Mouse (Mus musculus) spleen, embryonic (tissue): ENCODE data around the gene Zeb2.

Experiments used
- CTCF ChIA-PET: fragments of 350-600 bp; sonication (Branson Sonifier 250); formaldehyde crosslinking; loops from one replicate; lab custom pipeline; 2022; lab: Charles Lee

The Zeb2 gene

GRCm38 (mm10) chr2:45117087-45117561 is at the start of gene Zeb2:
Gene Zeb2 (minus strand): TSS chr2:45117395.
- CTCF ChIA-PET, result no interaction called here

GRCm38 (mm10) chr2:45158785-45159184 is 41.6 kb upstream of the Zeb2 start:
- CTCF ChIA-PET, result interaction anchor here (0.6 kb wide), 1 partner anchor 76 kb away, joined by 6 read pairs; no protein-coding TSS in a partner anchor

GRCm38 (mm10) chr2:45158351-45158782 is 41.2 kb upstream of the Zeb2 start:
- CTCF ChIA-PET, result no interaction called here

GRCm38 (mm10) chr2:45153315-45153714 is 36.1 kb upstream of the Zeb2 start:
- CTCF ChIA-PET, result no interaction called here

- CTCF ChIA-PET, result interaction anchor here (1.0 kb wide), 1 partner anchor 9 kb away, joined by 3 read pairs; no protein-coding TSS in a partner anchor
Measured at GRCm38 (mm10) chr2:45143162-45143561, 26.0 kb upstream of the Zeb2 start.

- CTCF ChIA-PET, result interaction anchor here (0.5 kb wide), 1 partner anchor 206 kb away, joined by 9 read pairs; no protein-coding TSS in a partner anchor
Measured at GRCm38 (mm10) chr2:45138906-45139305, 21.7 kb upstream of the Zeb2 start.

- CTCF ChIA-PET, result no interaction called here
Measured at GRCm38 (mm10) chr2:45136783-45137182, 19.6 kb upstream of the Zeb2 start.

GRCm38 (mm10) chr2:45133225-45133624 is 16.0 kb upstream of the Zeb2 start:
- CTCF ChIA-PET, result no interaction called here

- CTCF ChIA-PET, result no interaction called here
Measured at GRCm38 (mm10) chr2:45130461-45131156, 13.4 kb upstream of the Zeb2 start.

GRCm38 (mm10) chr2:45129556-45129955 is 12.4 kb upstream of the Zeb2 start:
- CTCF ChIA-PET, result interaction anchor here (1.0 kb wide), 1 partner anchor 13 kb away, joined by 3 read pairs; no protein-coding TSS in a partner anchor

- CTCF ChIA-PET, result interaction anchor here (1.0 kb wide), 1 partner anchor 12 kb away, joined by 3 read pairs; no protein-coding TSS in a partner anchor
Measured at GRCm38 (mm10) chr2:45128696-45129095, 11.5 kb upstream of the Zeb2 start.

- CTCF ChIA-PET, result interaction anchor here (0.5 to 0.8 kb wide), 4 partner anchors 23 to 284 kb away, joined by 3 to 18 read pairs (median 4); no protein-coding TSS in a partner anchor
Measured at GRCm38 (mm10) chr2:45126401-45126800, 9.2 kb upstream of the Zeb2 start.

GRCm38 (mm10) chr2:45125181-45125580 is 8.0 kb upstream of the Zeb2 start:
- CTCF ChIA-PET, result interaction anchor here (0.6 to 1.2 kb wide), 3 partner anchors 10 to 86 kb away, joined by 4 to 9 read pairs (median 4); no protein-coding TSS in a partner anchor

GRCm38 (mm10) chr2:45123490-45123889 is 6.3 kb upstream of the Zeb2 start:
- CTCF ChIA-PET, result interaction anchor here (0.6 kb wide), 1 partner anchor 22 kb away, joined by 4 read pairs; no protein-coding TSS in a partner anchor

- CTCF ChIA-PET, result no interaction called here
Measured at GRCm38 (mm10) chr2:45118121-45118520, 926 bp upstream of the Zeb2 start.

- CTCF ChIA-PET, result no interaction called here
Measured at GRCm38 (mm10) chr2:45117592-45117991, 397 bp upstream of the Zeb2 start.

GRCm38 (mm10) chr2:45116531-45117024 is 617 bp downstream of the Zeb2 start:
- CTCF ChIA-PET, result interaction anchor here (0.6 to 0.7 kb wide), 2 partner anchors 12 to 1192 kb away, joined by 3 read pairs; no protein-coding TSS in a partner anchor

- CTCF ChIA-PET, result interaction anchor here (0.6 to 0.7 kb wide), 4 partner anchors 13 to 1193 kb away, joined by 3 to 6 read pairs (median 3); no protein-coding TSS in a partner anchor
Measured at GRCm38 (mm10) chr2:45115720-45116495, 1.3 kb downstream of the Zeb2 start.

GRCm38 (mm10) chr2:45115211-45115610 is 2.0 kb downstream of the Zeb2 start:
- CTCF ChIA-PET, result no interaction called here

- CTCF ChIA-PET, result no interaction called here
Measured at GRCm38 (mm10) chr2:45114596-45114995, 2.6 kb downstream of the Zeb2 start.

GRCm38 (mm10) chr2:45113912-45114311 is 3.3 kb downstream of the Zeb2 start:
- CTCF ChIA-PET, result no interaction called here
